Mouse (Mus musculus): ENCODE measurements around the gene Snrpa1. TPM values are rescaled to one million over a fixed set of nuclear protein-coding genes. Genes with fewer than 3 reads are reported as not detected.
A peak's percentile ranks its signal among the peaks of the same experiment; 100 is the strongest.

Gene Snrpa1
- total RNA-seq (2012; rRNA removed) (146 and 218 TPM in 2 replicates), total RNA-seq (2014; rRNA removed) (189 and 212 TPM in 2 replicates), polyA plus RNA-seq (2012; ENCODE audit: insufficient read length, low read depth) (189 and 207 TPM in 2 replicates)

- H3K4me2 ChIP-seq (ENCODE audit: insufficient read depth, low read depth, poor library complexity, severe bottlenecking), result peak within 1 kb of the TSS; percentile 67
- in situ Hi-C loops (cut with MboI; ENCODE audit: low pct_ligation_motif_present, low pct_unique_long_range_greater_than_20kb, low sequenced_read_pairs), result loop anchor here (10.0 kb wide), 1 partner anchor 344 kb away; no protein-coding TSS in a partner anchor
- peaks cover 4 to 16% of the 10 kb centered on the region in 2 experiments for H3K36me3 ChIP-seq (replicated peaks in 1 of 2; ENCODE audit: control insufficient read depth in 1 of 2, insufficient read depth in 1 of 2, low read length in 1 of 2)
- H3K27me3 ChIP-seq (replicated peaks), result peaks cover 2% of the 10 kb centered on the region
- peak within 1 kb of the TSS; percentile 70 to 93 (median 93) for H3K4me3 ChIP-seq (replicated peaks in 1 of 3; ENCODE audit: low read depth in 2 of 3, low read length in 2 of 3, poor library complexity in 1 of 3)
- H3K27ac ChIP-seq (ENCODE audit: insufficient read depth, low read depth), result no peak within 1 kb of the TSS
- TF ChIP-seq TCF12 (IDR thresholded peaks at IDR 0.05; ENCODE audit: low read depth, low read length) (no peak), KAT2A (IDR thresholded peaks at IDR 0.05; ENCODE audit: insufficient replicate concordance, low read length) (no peak), ZKSCAN1 (IDR thresholded peaks at IDR 0.05; ENCODE audit: borderline replicate concordance, low read depth, low read length) (no peak), POLR2A (IDR thresholded peaks at IDR 0.05; ENCODE audit: low read depth, low read length) (no peak)
- peak within 1 kb of the TSS; percentile 68 for H3K9ac ChIP-seq (ENCODE audit: insufficient read depth, low read depth)
- no peak for DNase-seq (ENCODE audit: extremely low read depth)
- peaks cover 35% of the 10 kb centered on the region for H3K79me2 ChIP-seq (replicated peaks; ENCODE audit: control insufficient read depth, extremely low read depth, insufficient read depth, poor library complexity, severe bottlenecking)
- peaks cover 4 to 22% of the 10 kb centered on the region in 2 experiments; a peak in 3 of 4 replicates for H3K4me1 ChIP-seq (ENCODE audit: control insufficient read depth in 1 of 2, insufficient read depth in 2 of 2)
- H3K9me3 ChIP-seq (replicated peaks; ENCODE audit: low read length), result no peaks in the 10 kb centered on the region
- dilution Hi-C loops (cut with MboI; ENCODE audit: extremely low pct_ligation_motif_present, extremely low pct_unique_long_range_greater_than_20kb, low sequenced_read_pairs), result no loop called here
These were observed at the start of gene Snrpa1 for GRCm38 (mm10) chr7:66058703-66059102. Snrpa1 (plus strand) TSS chr7:66059003.

DNA sequence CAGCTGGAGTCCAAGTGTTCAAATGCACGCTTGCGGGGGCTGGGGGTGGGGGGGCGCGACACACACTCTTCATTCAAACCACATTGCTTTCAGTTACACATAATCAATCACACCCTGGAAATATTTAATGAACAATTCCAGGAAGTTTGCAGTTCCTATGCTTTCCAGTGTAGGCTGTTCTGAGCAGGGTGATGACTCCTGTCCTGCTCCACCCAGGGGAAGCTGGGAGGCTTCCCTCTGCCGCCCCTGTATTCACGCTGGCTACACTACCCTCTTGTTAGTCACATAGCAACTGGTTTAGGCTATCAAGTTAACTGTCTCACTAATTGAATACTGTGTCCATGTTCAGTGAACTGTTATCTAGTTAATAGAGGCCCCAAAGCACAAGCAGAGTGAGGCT, 48.3 kb upstream of the Snrpa1 start:
- no peak overlapping the region for H3K27ac ChIP-seq (ENCODE audit: insufficient read depth, low read depth)
- in situ Hi-C loops (cut with MboI; ENCODE audit: low pct_ligation_motif_present, low pct_unique_long_range_greater_than_20kb, low sequenced_read_pairs), result no loop called here
- no peaks in the 10 kb centered on the region for H3K36me3 ChIP-seq (replicated peaks in 1 of 2; ENCODE audit: control insufficient read depth in 1 of 2, insufficient read depth in 1 of 2, low read length in 1 of 2)
- H3K27me3 ChIP-seq (replicated peaks), result peaks cover 85% of the 10 kb centered on the region
- H3K4me3 ChIP-seq (replicated peaks in 1 of 3; ENCODE audit: low read depth in 2 of 3, low read length in 2 of 3, poor library complexity in 1 of 3), result no peak overlapping the region
- no peak overlapping the region for H3K4me2 ChIP-seq (ENCODE audit: insufficient read depth, low read depth, poor library complexity, severe bottlenecking)
- H3K9ac ChIP-seq (ENCODE audit: insufficient read depth, low read depth), result no peak overlapping the region
- H3K4me1 ChIP-seq (ENCODE audit: control insufficient read depth in 1 of 2, insufficient read depth in 2 of 2), result no peaks in the 10 kb centered on the region
- H3K79me2 ChIP-seq (replicated peaks; ENCODE audit: control insufficient read depth, extremely low read depth, insufficient read depth, poor library complexity, severe bottlenecking), result no peaks in the 10 kb centered on the region
- TF ChIP-seq MEF2A (IDR thresholded peaks at IDR 0.05; ENCODE audit: borderline replicate concordance, low read depth, low read length), result no peak
- TF ChIP-seq NELFE (IDR thresholded peaks at IDR 0.05; ENCODE audit: low read depth, low read length), result no peak
- no peak for TF ChIP-seq TBP (conservative IDR thresholded peaks at IDR 0.05; ENCODE audit: low read depth, low read length)
- TF ChIP-seq GABPA (IDR thresholded peaks at IDR 0.05; ENCODE audit: insufficient replicate concordance, low read depth, low read length), result no peak
- TF ChIP-seq ZC3H11A (IDR thresholded peaks at IDR 0.05; ENCODE audit: low read depth, low read length), result no peak
- no peak for TF ChIP-seq HCFC1 (IDR thresholded peaks at IDR 0.05; ENCODE audit: low read depth, low read length)
- no peak for TF ChIP-seq ETS1 (conservative IDR thresholded peaks at IDR 0.05; ENCODE audit: low read depth, low read length)
- no peak for TF ChIP-seq RAD21 (IDR thresholded peaks at IDR 0.05; ENCODE audit: low read depth, low read length)
- no peak for TF ChIP-seq ZNF384 (IDR thresholded peaks at IDR 0.05; ENCODE audit: low read depth, low read length)
- no peak for TF ChIP-seq JUND (conservative IDR thresholded peaks at IDR 0.05; ENCODE audit: low read depth, low read length)
- TF ChIP-seq USF2 (conservative IDR thresholded peaks at IDR 0.05; ENCODE audit: low read depth, low read length), result no peak
- TF ChIP-seq EP300 (IDR thresholded peaks at IDR 0.05; ENCODE audit: low read length), result no peak
- TF ChIP-seq MAFK (IDR thresholded peaks at IDR 0.05; ENCODE audit: insufficient replicate concordance, low read length), result no peak
- TF ChIP-seq TCF12 (IDR thresholded peaks at IDR 0.05; ENCODE audit: low read depth, low read length), result no peak
- H3K9me3 ChIP-seq (replicated peaks; ENCODE audit: low read length), result no peaks in the 10 kb centered on the region
- no peak for DNase-seq (ENCODE audit: extremely low read depth)
- dilution Hi-C loops (cut with MboI; ENCODE audit: extremely low pct_ligation_motif_present, extremely low pct_unique_long_range_greater_than_20kb, low sequenced_read_pairs), result no loop called here
